Mouse (Mus musculus): ENCODE data around the gene Anks3. TPM values are rescaled to one million over a fixed set of nuclear protein-coding genes. Genes with fewer than 3 reads are reported as not detected.

The Anks3 gene
- polyA plus RNA-seq, 1 experiment from 2014 or later: 13.0 TPM

- no peak overlapping the region for H3K4me3 ChIP-seq (ENCODE audit: low read depth, low read length)
- ATAC-seq (no peak), DNase-seq (no peak)
- H3K36me3 ChIP-seq (replicated peaks; ENCODE audit: insufficient read depth, low read length): no peaks in the 10 kb centered on the region
- H3K9me3 ChIP-seq (ENCODE audit: low read length): no peaks in the 10 kb centered on the region
- H3K4me1 ChIP-seq (ENCODE audit: insufficient read depth): peaks cover 58% of the 10 kb centered on the region
- H3K27me3 ChIP-seq (ENCODE audit: insufficient read depth, low read length): no peaks in the 10 kb centered on the region
- WGBS (ENCODE audit: insufficient replicate concordance): 54% methylated on average over 7 of the region's 7 CpGs
- H3K9ac ChIP-seq (replicated peaks): no peak overlapping the region
- H3K4me2 ChIP-seq (ENCODE audit: low read depth, low read length): no peak overlapping the region
- TF ChIP-seq CTCF (IDR thresholded peaks at IDR 0.05; ENCODE audit: low read depth) (no peak), EP300 (IDR thresholded peaks at IDR 0.05; ENCODE audit: low read depth) (no peak)
- peak overlapping the region; percentile 35; the same call in 1 of the 2 replicates for H3K27ac ChIP-seq (ENCODE audit: low read depth)
Observed at GRCm38 (mm10) chr16:4894201-4894908, 69.7 kb downstream of the Anks3 start.

GRCm38 (mm10) chr16:4892171-4892570 is 71.8 kb downstream of the Anks3 start:
- no peak for DNase-seq
- H3K27me3 ChIP-seq (ENCODE audit: insufficient read depth, low read length): no peaks in the 10 kb centered on the region
- no peak overlapping the region for H3K27ac ChIP-seq (ENCODE audit: low read depth)
- WGBS (ENCODE audit: insufficient replicate concordance): 70% methylated on average over 6 of the region's 6 CpGs
- H3K4me1 ChIP-seq (ENCODE audit: insufficient read depth): peaks cover 61% of the 10 kb centered on the region
- no peaks in the 10 kb centered on the region for H3K36me3 ChIP-seq (replicated peaks; ENCODE audit: insufficient read depth, low read length)
- H3K4me2 ChIP-seq (ENCODE audit: low read depth, low read length): no peak overlapping the region
- no peak overlapping the region for H3K4me3 ChIP-seq (ENCODE audit: low read depth, low read length)
- TF ChIP-seq CTCF (IDR thresholded peaks at IDR 0.05; ENCODE audit: low read depth) (no peak), EP300 (IDR thresholded peaks at IDR 0.05; ENCODE audit: low read depth) (no peak)
- ATAC-seq: no peak
- no peaks in the 10 kb centered on the region for H3K9me3 ChIP-seq (ENCODE audit: low read length)
- H3K9ac ChIP-seq (replicated peaks): no peak overlapping the region

Other genes starting within 250 kb of the Anks3 start
- 20.4 and 24.1 TPM in 2 replicates for gene Nmral1, start 244.8 kb downstream of the Anks3 start, polyA plus RNA-seq (2015; fragmentation: Nextera tagmentation; extraction: Ambion mirVana)
- gene Hmox2, start 237.8 kb downstream of the Anks3 start, polyA plus RNA-seq (2015; fragmentation: Nextera tagmentation; extraction: Ambion mirVana): 56.8 and 57.7 TPM in 2 replicates
- 46.8 and 50.3 TPM in 2 replicates for gene Cdip1, start 173.9 kb downstream of the Anks3 start, polyA plus RNA-seq (2015; fragmentation: Nextera tagmentation; extraction: Ambion mirVana)
- 0.09 TPM in 1 of 2 replicates, not detected in the other for gene 4930562C15Rik, start 128.8 kb downstream of the Anks3 start, polyA plus RNA-seq (2015; fragmentation: Nextera tagmentation; extraction: Ambion mirVana)
- 15.6 and 16.7 TPM in 2 replicates for gene Ubald1, start 83.9 kb downstream of the Anks3 start, polyA plus RNA-seq (2015; fragmentation: Nextera tagmentation; extraction: Ambion mirVana)
- gene Mgrn1, start 78.0 kb downstream of the Anks3 start, polyA plus RNA-seq (2015; fragmentation: Nextera tagmentation; extraction: Ambion mirVana): 34.8 and 36.7 TPM in 2 replicates
- 38.9 and 40.2 TPM in 2 replicates for gene Nudt16l1, start 25.4 kb downstream of the Anks3 start, polyA plus RNA-seq (2015; fragmentation: Nextera tagmentation; extraction: Ambion mirVana)
- not detected in 2 replicates for gene Sept12, start 33.6 kb upstream of the Anks3 start, polyA plus RNA-seq (2015; fragmentation: Nextera tagmentation; extraction: Ambion mirVana)
- gene Smim22, start 43.1 kb upstream of the Anks3 start, polyA plus RNA-seq (2015; fragmentation: Nextera tagmentation; extraction: Ambion mirVana): 23.6 and 23.7 TPM in 2 replicates
- gene Rogdi, start 49.3 kb upstream of the Anks3 start, polyA plus RNA-seq (2015; fragmentation: Nextera tagmentation; extraction: Ambion mirVana): 105 and 114 TPM in 2 replicates
- 31.4 and 35.7 TPM in 2 replicates for gene Glyr1, start 85.7 kb upstream of the Anks3 start, polyA plus RNA-seq (2015; fragmentation: Nextera tagmentation; extraction: Ambion mirVana)
- 6.4 and 6.5 TPM in 2 replicates for gene Ubn1, start 85.9 kb upstream of the Anks3 start, polyA plus RNA-seq (2015; fragmentation: Nextera tagmentation; extraction: Ambion mirVana)
- 0.39 and 0.54 TPM in 2 replicates for gene Ppl, start 168.2 kb upstream of the Anks3 start, polyA plus RNA-seq (2015; fragmentation: Nextera tagmentation; extraction: Ambion mirVana)
- 0.04 TPM in 1 of 2 replicates, not detected in the other for gene Sec14l5, start 182.9 kb upstream of the Anks3 start, polyA plus RNA-seq (2015; fragmentation: Nextera tagmentation; extraction: Ambion mirVana)
- 7.3 and 7.7 TPM in 2 replicates for gene Nagpa, start 239.8 kb upstream of the Anks3 start, polyA plus RNA-seq (2015; fragmentation: Nextera tagmentation; extraction: Ambion mirVana)